Mouse (Mus musculus) lung, postnatal 4 days (tissue): ENCODE measurements around the gene Samd4b.

Experiments used
- DNase-seq, 2 experiments: peaks; one replicate each; pipeline ENCODE4 v3.0.0; 2021

Samd4b gene

DNA sequence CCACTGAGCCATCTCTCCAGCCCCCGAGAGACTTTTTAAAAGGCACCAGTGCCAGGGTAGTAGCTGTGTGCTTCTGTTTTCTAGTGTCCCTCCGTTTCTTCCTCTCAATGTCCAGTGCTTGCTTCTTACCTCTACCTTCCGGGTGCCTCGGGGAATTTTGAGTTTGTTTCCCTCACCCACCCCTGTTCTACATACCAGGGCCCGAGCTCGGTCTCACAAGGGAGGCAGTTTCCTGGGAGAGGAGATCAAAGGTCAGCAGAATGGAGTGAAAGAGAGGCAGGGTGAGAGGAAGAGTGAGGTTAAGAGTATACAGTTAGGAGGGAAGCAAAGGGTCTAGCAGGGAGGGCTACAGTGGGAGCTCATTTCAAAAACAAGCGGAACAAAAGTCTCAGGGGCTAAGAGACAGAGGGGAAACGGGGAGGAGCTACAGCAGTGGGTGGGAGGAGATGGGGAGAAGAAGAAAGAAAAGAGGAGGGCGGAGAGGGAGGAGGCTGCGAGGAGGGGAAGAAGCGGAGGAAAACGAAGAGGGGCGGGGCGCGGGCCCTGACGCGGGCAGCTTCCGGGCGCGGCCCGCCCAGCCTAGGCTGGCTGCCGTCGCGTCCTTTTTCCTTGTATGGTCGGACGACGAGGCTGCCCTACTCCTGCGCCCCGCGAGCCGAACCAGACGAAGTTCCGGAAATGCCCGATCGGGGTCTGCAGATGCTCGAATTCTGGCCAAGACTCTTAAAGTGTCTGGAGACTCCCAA lies 222.6 kb downstream of the Samd4b start:
- peak; percentile 95 to 98 for DNase-seq

DNA sequence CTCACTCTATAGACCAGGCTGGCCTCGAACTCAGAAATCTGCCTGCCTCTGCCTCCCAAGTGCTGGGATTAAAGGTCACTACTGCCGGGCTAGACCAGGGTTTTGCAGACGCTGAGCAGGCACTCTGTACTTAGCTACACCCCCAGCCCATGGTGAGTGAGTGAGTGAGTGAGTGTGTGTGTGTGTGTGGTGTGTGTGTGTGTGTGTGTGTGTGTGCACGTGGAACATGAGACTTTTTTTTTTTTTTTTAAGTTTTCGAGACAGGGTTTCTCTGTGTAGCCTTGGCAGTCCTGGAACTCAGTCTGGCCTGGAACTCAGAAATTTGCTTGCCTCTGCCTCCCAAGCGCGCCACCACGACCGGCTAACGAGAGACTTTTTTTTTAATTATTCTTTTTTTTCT lies 223.3 kb downstream of the Samd4b start:
- DNase-seq, result no peak

DNA sequence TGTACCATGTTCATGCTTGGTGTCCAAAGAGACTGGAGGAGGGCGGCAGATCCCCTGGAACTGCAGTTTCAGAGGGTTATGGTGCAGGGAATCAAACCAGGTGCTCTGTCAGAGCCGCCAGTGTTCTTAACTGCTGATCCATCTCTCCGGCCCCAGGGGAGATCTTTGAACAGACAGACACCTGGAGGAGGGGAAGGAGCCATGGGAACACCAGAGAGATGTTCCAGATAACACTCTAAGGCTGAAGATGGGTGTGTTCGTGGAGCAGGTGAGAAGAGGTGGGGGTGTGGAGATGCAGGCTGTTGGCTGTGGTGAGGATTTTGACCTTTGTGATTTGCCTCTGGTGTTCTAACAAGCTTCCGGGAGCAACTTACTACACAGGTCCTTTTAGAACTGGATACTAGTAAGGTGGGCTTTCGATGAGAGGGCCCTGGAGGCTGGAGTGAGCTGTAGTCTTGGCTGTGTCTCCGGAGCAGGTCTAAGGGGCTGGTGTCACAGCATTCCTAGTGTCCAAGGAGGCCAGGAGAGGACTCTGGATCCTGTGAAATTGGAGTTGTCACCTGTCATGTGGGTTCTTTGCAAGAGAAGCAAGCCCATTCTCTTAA lies 224.0 kb downstream of the Samd4b start:
- DNase-seq, result no peak

DNA sequence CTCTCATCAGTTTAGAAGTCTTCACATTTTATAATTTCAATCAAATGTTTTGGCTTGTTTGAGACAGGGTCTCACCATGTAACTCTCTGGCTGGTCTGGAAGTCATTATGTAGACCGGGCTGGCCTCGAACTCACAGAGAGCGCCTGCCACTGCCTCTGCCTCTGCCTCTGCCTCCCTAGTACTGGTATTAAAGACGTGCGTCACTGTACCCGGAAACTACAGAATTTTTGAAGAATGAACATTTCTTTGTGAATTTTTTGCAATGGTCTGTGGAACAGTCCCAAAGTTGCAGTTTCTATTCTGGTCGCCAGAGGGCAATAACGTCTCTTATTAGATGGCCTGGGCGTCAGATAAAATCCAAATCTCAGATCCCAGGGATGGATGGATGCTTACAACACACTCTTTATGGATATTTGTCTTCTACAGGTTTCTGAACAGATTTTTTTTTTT lies 224.8 kb downstream of the Samd4b start:
- peak in 1 of 2 experiments; percentile 87 for DNase-seq

DNA sequence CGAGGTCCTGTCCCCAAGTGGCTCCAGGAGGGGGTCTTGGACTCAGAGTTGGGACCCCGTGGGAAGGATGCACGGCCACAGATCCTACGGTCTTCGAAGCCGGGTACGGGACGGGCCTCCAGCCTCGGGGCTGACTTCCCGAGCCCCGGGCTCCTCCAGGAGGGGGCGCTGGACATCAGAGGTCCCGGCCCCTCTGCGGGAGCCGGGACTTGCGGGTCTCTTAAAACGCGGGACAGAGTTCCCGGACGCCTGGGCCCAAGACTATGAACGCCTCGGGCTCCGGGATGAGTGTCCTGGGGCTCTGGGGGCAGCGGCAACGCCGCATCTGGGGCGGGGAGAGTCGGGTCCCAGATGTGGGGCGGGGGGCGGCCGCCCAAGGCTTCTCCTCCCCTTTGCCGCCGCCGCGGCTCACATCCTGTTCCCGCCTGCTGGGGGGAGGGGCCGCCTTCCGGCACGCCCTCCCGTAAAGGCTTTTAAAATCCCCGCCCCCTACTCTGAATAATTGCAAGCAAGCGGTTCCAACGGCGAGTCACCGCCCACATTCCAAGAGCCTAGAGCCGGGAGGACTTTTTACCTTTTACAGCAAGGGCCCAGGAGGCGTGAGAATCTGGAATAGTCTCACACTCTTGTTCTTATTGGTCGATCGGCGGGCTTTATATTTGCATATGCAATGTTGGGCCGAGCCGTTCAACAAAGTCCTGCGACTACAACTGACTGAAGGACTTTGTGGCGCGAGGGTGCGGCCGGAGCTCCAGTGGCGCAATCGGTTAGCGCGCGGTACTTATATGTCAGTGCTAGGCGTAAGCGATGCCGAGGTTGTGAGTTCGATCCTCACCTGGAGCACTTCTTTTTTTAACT lies 225.5 kb downstream of the Samd4b start, which contains the start of gene Plekhg2:
TSS of gene Plekhg2 (minus strand) at position 349 of the 858 bp plus-strand sequence.
- DNase-seq, result peak; percentile 99

DNA sequence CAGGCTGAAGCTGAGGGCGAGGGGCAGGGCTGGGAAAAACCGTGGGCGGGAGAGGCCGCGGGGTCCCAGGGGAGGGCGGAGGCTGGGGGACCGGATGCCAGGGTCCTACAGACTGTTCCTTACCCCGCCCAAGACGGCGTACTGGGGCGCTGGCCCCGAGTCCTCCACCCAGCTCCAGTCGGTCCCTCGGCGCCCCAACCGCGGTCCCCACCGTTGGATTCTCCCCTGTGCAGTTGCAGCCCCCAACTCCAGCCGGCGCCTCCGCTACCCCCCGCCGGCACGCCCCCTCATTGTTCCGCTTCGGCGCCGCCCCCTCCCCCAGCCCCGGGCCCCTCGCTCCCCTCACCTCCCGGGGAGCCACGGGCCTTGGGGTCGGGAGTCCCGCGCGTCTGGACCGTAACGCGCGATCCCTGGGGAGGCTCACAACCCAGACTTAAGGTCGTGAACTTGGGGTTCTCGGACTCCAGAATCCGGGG lies 226.4 kb downstream of the Samd4b start:
- peak; percentile 83 to 87 for DNase-seq

DNA sequence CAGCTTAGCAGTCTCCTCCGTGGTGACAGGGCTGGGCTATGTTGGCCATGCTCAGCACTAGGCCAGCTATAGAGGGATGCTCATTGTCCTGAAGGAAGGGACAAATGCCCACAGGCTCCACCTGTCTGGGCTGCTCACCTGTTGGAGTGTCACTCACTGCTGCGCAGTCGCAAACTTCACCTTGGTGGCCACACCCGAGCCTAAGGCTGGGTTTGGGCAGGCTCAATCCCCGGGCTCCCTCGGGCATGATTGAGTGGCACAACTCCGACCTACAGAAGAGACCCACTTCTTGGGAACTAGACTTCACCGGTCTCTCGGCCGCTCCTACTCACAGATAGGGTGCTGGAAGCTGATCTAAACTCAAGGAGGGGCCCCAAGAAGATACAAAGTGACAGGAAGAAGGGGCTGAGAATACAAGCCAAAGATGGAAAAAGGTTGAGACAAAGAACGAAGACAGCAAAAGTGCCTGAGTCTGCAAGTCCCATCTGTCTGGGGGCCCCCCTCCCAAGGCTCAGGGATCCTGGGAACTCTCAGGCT lies 226.9 kb downstream of the Samd4b start:
- peak; percentile 62 to 71 for DNase-seq

DNA sequence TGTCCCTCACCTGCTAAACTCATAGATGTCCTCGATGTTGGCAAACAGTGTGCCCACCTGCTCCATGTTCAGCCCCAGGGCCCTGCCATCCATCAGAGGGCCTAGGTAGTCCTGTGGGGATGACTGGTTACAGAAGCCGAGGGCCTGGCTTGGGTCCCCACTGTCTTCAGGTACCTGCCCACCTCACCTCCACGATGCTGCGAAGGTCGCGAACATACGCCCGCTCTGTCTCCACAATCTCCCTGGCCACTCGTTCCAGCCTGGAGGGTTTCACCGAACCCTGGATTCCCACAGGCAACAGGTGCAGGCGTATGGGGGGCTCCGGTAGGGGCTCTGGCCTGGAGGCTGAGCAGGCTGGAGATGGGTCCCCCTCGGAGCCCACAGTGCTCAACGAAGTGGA lies 227.9 kb downstream of the Samd4b start:
- DNase-seq, result peak in 1 of 2 experiments; percentile 34

- no peak for DNase-seq
Observed at GRCm38 (mm10) chr7:28368276-28368920, 229.5 kb downstream of the Samd4b start.

DNA sequence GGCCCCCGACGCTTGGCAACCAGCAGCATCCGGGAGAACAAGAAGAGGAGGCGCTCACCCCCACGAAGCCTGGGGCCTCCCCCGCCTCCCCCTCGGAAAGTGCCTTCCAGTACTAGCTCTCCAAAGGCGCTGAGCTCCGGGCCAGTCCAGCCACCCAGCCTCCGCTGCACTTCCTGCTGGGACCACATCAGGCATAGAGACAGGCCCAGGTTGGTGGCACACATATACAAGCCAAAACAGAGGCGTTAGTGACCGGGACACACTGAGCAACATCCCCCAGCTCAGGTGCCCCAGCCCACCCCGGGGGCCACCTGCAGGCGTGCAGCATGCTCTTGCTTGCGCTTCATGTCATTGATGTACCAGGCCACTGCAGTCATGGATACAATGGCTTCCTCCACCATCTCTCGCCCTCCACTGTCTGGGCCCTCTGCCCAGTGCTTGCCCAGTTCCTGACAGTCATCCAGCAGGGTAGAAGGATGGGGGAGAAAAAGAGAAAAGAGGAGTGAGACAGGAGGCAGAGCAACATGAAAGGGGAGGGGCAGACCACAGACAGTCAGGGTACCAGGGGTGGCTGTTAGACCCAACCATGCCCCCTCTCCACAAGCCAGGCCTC lies 230.2 kb downstream of the Samd4b start:
- no peak for DNase-seq

- DNase-seq, result no peak
Observed at GRCm38 (mm10) chr7:28362441-28363060, 235.4 kb downstream of the Samd4b start.

DNA sequence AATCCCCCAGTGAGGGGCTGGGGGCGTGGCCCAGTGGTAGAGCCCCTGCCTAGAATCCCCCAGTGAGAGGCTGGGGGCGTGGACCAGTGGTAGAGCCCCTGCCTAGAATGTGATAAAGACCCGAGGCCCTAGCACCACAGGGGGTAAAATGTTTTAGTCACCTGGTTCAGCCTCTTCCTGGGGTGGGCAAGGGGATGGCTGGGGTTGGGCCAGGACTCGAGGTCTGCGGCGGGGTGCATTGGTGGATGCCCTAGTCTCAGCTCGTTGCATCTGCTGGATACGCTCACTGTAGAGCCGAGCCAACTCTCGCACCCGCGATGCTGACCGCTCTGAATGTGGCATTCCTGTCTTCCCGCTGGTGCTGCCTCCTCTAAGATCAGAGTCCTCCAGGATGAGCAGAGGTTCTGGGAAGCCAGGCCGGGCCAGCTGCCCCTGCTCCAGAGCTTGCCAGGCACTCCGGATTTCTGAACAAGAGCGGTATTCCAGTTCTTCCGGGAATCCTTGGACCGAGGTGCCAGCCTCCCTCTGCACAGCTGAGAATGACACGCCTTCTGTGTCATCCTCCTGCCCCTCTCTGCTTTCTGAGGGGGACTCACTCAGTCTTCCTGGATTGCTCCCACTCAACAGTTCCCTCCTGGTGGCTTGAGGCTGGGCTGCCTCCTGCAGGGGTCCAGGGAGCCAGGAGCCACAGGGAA lies 236.2 kb downstream of the Samd4b start:
- DNase-seq, result no peak

GRCm38 (mm10) chr7:28360291-28360690 lies 237.7 kb downstream of the Samd4b start:
- no peak for DNase-seq

DNA sequence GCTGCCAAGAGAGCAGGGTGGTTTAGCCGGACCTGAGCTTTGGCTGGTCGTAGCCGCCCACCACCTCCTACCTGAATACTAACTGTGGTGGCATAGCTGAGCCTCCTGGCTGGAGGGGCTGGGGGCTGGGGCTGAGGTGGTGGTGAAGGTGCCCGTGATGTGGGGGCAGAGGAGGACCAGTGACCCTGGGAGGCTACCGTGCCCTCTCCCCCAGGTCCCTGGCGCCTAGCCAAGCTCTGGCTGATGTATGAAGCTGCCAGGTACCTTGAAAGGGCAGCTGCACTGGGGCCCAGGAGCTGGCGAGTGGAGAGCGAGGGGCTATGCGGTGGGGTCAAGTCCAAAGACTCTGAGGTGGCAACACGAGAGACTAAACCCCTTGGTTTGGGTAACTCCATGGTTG lies 238.1 kb downstream of the Samd4b start:
- no peak for DNase-seq

DNA sequence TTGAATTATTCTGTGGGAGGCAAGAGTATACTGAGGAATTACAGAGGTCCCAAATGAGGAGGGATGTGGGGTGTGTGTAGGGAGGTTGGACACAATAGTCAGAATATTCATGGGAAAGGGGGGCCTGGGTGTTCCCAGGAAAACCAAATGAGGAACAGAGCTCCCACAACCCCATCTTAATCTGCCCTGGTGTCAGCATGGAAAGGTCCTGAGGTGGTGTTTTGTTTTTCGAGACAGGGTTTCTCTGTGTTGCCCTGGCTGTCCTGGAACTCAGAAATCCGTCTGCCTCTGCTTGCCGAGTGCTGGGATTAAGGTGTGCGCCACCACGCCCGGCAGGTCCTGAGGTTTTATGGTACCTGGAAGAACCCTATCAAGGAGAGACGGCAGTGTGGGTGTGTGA lies 239.5 kb downstream of the Samd4b start:
- DNase-seq, result no peak

DNA sequence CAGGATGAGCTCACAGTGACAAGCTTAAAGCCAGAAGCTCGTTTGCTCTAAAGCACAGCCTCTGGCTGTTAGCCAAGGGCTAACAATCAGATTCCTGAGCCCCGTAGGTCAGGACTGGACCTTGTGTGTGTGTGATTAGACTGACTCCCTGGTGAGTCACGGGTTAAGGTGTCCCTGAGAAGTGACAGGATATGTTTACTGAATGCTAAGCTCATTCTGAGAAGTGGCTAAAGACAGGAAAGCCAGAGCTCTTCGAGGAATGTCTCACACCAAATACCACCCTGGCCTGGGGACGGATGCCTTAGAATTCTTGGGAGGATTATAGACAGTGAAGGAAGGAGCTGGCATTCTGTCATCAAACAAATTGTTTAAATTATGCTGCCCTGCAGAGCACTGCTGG lies 240.0 kb downstream of the Samd4b start:
- DNase-seq, result peak; percentile 35 to 47

- DNase-seq, result peak; percentile 79 to 90
Observed at GRCm38 (mm10) chr7:28356981-28357380, 241.0 kb downstream of the Samd4b start.

DNA sequence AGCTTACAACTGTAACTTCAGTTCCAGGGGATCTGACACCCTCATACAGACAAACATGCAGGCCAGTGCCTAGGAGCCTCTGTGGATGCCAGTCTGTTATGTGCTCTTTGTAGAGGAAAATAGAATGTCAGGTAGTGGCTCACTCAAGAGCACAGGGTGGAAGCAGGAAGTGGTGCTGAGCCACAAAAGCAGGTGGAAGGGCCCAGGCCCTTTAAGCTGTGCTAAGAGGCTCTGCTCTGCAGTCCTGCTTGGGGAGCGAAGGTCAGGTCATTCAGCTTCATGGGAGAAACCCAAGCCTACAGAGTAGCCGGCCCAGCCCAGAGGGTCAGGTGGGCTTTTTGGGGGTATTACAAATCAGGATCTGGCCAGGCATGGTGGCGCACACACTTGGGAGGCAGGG lies 242.7 kb downstream of the Samd4b start:
- no peak for DNase-seq

DNA sequence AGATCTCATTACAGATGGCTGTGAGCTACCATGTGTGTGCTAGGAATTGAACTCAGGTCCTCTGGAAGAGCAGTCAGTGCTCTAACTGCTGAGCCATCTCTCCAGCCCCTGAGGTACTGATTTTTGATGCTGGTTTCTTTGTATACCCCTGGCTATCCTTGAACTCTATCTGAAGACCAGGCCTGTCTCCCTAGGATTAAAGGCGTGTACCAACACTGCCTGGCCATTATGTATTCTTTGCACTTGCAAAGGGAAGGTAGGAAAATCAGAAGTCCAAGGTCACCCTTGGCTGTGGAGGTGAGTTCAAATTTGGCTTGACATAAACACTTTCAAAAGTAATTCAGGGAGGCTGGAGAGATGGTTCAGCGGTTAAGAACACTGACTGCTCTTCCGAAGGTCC lies 243.3 kb downstream of the Samd4b start:
- DNase-seq, result no peak

- DNase-seq, result no peak
Observed at GRCm38 (mm10) chr7:28354113-28354581, 243.8 kb downstream of the Samd4b start.

DNA sequence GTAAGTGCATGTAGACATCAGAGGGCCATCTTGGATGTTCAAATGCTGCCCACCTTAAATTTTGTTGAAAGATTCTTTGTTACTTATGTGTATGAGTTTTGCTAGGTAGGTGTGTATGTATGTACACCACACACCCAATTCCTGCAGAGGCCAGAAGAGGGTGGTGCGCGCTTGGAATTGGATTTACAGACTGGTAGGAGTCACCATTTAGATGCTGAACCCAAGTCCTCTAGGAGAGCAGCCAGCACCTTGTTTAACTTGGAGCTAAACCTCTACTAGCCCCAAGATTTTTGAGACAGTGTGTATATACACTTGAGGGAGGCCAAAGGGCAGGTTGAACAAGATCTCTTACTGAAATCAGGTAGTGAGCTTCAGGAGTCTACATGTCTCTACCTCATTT lies 244.7 kb downstream of the Samd4b start:
- no peak for DNase-seq
